In genomic region chr1:82571758-82572157, GRCm38 (mm10) we compare ENCODE assay signal across 11 mouse cellular contexts. TPM values are rescaled to one million over a fixed set of nuclear protein-coding genes. Genes with fewer than 3 reads are reported as not detected.
DNase-seq lines count a peak whose midpoint lies in the region.
"Had no signal": no experiment of that assay in that cellular context is flagged by ENCODE, and none has a peak within 500 bp of the region (broad histone marks: within the 10 kb centered on the region; RNA-seq: fewer than 3 reads in every experiment).

No protein-coding gene starts in this region.

- no peaks in the 10 kb centered on the region for H3K36me3 ChIP-seq in hindbrain, embryonic 10.5 days
- H3K36me3 ChIP-seq: embryonic facial prominence, embryonic 15.5 days; hindbrain, embryonic 15.5 days; neural tube, embryonic 13.5 days had no signal

- H3K27me3 ChIP-seq in hindbrain, embryonic 10.5 days (ENCODE audit: insufficient read depth, poor library complexity, severe bottlenecking), result no peaks in the 10 kb centered on the region
- H3K27me3 ChIP-seq: embryonic facial prominence, embryonic 15.5 days; hindbrain, embryonic 15.5 days; megakaryocyte, embryonic 14.5 days; neural tube, embryonic 13.5 days had no signal

- H3K4me3 ChIP-seq in hindbrain, embryonic 10.5 days, result no peak overlapping the region
- H3K4me3 ChIP-seq: embryonic facial prominence, embryonic 15.5 days; hindbrain, embryonic 15.5 days; megakaryocyte, embryonic 14.5 days; neural tube, embryonic 13.5 days had no signal

- no peak overlapping the region for H3K27ac ChIP-seq in hindbrain, embryonic 10.5 days
- H3K27ac ChIP-seq: embryonic facial prominence, embryonic 15.5 days; hindbrain, embryonic 15.5 days; neural tube, embryonic 13.5 days had no signal

- H3K9me3 ChIP-seq in hindbrain, embryonic 10.5 days, result no peaks in the 10 kb centered on the region
- H3K9me3 ChIP-seq: embryonic facial prominence, embryonic 15.5 days; hindbrain, embryonic 15.5 days; megakaryocyte, embryonic 14.5 days; neural tube, embryonic 13.5 days had no signal

- peak; percentile 64 for DNase-seq in kidney, adult 18-20 months
- DNase-seq in kidney, postnatal 14 days, result no peak
- peak; percentile 21 for DNase-seq in A20 (ENCODE audit: low read depth, low spot score)
- DNase-seq in ES-CJ7 (ENCODE audit: low read depth, low spot score), result peak; percentile 24
- peak; percentile 26 for DNase-seq in embryo, embryonic 10.5 days (ENCODE audit: low spot score)
- DNase-seq in frontal cortex, postnatal 14 days (ENCODE audit: low spot score in 2 of 2), result no peak
- no peak for DNase-seq in hindbrain, embryonic 10.5 days (ENCODE audit: low spot score)

- WGBS in hindbrain, embryonic 10.5 days, result 54% methylated on average over 1 of the region's 1 CpGs

- H3K4me1 ChIP-seq in hindbrain, embryonic 10.5 days (replicated peaks), result no peaks in the 10 kb centered on the region
- H3K4me1 ChIP-seq: embryonic facial prominence, embryonic 15.5 days; hindbrain, embryonic 15.5 days; megakaryocyte, embryonic 14.5 days; neural tube, embryonic 13.5 days had no signal

RNA-seq across cellular contexts. Expression of gene Col4a4, which starts 14.9 kb away (rescaled TPM):
- 0.05 and 0.18 TPM in 2 replicates for polyA plus RNA-seq in hindbrain, embryonic 10.5 days (2016; fragmentation: Nextera tagmentation; extraction: Ambion mirVana)

RNA-seq across cellular contexts. Expression of gene Col4a3, which starts 15.0 kb away (rescaled TPM):
- polyA plus RNA-seq in hindbrain, embryonic 10.5 days (2016; fragmentation: Nextera tagmentation; extraction: Ambion mirVana), result 0.10 and 0.18 TPM in 2 replicates

Comparison
In these comparisons a context has a peak if more than half of its experiments do, and no peak if none do; other contexts are left out.
1. DNase-seq: peak in kidney, adult 18-20 months (single experiment), A20 (single experiment), ES-CJ7 (single experiment) and embryo, embryonic 10.5 days (single experiment); none in kidney, postnatal 14 days (single experiment), frontal cortex, postnatal 14 days (0 of 2) and hindbrain, embryonic 10.5 days (single experiment).